Mouse (Mus musculus) liver, embryonic 14.5 days (tissue): Measurements from ENCODE around the gene Rhbdf2.

Experiments
- CTCF ChIP-seq: IDR thresholded peaks from 2 replicates; pipeline ENCODE4 v1.5.1; 2016; ENCODE audit warnings: antibody characterized with exemption, low read depth, control low read depth
- EP300 ChIP-seq: IDR thresholded peaks from 2 replicates; pipeline ENCODE4 v1.6.1; 2016; ENCODE audit warnings: antibody characterized with exemption, low read depth

GRCm38 (mm10) chr11:116602043-116602442 lies 24.8 kb downstream of the Rhbdf2 start:
- TF ChIP-seq CTCF (no peak), EP300 (no peak)
